Mouse (Mus musculus): ENCODE measurements around the gene Snrpb.
A peak's percentile ranks its signal among the peaks of the same experiment; 100 is the strongest.

Snrpb gene

GRCm38 (mm10) chr2:130178706-130179506 lies at the start of gene Snrpb:
Snrpb (minus strand) TSS chr2:130179403.
- DNase-seq: peak; percentile 91

DNA sequence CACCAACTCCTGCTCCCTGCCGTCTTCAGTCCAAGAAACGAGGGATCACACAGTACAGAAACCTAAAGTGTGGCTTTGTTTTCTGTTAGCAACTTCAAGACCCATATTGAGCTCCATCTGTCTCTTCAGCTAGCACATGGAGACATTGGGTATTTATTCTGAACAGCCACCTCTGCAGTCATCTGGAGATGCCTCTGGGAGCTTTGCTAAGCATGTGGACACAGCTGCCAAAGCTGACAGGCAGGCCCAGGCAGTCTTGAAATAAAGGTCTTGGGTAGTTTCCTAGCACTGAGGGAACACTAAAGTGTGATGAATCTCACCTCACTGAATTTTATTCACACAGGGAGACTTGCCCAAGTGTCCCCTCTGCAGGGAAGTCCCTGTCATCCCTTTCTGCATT lies 32.4 kb upstream of the Snrpb start:
- DNase-seq: no peak

GRCm38 (mm10) chr2:130209636-130210035 lies 30.4 kb upstream of the Snrpb start:
- no peak for DNase-seq

DNA sequence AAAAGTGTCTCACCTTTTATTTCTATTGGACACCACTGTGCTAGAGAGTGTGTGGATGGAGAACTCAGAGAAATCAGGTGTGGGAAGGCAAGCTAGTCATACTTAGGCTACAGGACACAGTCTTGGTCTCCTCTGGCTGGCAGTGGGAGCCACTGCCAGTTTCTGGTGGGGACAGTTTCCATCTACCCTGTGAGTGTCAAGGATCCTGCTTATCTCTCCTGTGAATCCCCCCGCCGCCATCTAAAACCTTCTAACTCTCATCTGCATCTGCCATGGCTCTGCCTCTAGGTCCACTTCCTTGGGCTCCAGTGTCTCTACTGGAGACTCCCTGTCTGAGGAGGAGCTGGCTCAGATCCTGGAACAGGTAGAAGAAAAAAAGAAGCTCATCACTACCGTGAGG lies 28.8 kb upstream of the Snrpb start:
- DNase-seq: no peak

DNA sequence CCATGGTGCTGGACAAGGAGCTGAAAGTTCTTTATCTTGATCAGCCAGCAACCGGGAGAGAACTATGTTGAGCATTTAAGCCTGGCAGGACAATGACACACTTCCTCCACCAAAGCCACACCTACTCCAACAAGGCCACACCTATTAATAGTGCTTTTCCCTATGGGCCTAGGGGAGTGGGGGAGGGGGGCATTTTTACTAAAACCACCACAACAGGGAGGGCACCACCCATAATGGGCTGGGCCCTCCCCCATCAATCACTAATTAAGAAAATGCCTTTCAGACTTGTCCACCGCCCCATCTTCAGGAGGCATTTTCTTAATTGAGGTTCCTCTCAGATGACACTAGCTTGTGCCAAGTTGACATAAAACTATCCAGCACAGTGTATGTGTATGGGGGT lies 28.2 kb upstream of the Snrpb start:
- DNase-seq: no peak

GRCm38 (mm10) chr2:130200961-130201360 lies 21.8 kb upstream of the Snrpb start:
- no peak for DNase-seq

DNA sequence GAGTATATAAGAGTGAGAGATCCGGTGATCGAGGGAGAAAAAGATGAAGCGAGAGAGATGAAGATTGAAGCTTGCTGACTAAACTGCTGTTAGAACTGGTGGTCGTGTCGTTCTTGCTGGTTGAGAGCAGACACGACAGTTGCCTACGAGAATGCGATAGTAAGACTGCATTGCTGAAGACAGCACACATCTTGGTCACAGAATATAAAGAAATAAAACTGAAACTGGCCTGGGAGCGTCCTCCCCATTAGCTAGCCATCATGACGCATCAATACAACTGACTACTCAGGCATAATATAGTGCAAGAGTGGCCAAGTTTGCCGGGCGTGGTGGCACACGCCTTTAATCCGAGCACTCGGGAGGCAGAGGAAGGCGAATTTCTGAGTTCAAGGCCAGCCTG lies 15.7 kb upstream of the Snrpb start, which contains the start of gene Tmc2:
TSS of gene Tmc2 (plus strand) at position 301 of the 400 bp plus-strand sequence.
- no peak for DNase-seq

GRCm38 (mm10) chr2:130188391-130188790 lies 9.2 kb upstream of the Snrpb start:
- DNase-seq: no peak

- no peak for DNase-seq
Measured at GRCm38 (mm10) chr2:130179507-130180019, 360 bp upstream of the Snrpb start.

DNA sequence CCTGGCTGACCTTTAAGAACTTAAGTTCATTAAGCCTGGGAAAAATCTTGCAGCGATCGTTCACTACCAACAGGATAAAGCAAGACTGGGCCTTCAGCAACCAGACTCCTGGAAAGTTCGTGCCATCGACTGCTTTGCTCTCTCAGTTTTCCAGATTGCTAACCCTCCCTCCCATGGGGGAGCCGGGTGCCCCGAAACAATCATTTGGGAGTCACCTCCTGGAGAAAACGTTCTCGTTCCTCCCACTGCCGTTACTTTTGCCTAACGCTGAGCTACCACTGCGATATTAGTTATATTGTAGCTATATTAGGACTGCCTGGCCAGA lies 860 bp downstream of the Snrpb start:
- DNase-seq: no peak

DNA sequence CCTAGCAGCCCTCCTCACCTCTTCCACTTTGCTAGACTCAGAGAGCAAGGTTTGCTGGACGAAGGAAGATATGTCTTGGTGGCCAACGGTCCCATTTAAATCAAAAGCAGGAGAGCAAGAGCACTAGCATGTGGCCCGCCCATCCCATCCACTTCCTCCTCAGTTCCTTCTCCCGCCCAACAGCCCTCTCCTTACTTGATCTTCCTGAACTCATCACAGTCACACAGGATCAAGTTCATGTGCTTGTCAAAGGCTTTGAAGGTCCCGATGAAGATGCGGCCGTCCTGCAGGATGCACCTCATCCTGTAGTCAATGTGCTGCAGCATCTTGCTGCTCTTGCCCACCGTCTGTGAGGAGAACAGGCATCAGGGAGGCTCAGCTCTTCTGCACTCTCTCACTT lies 2.4 kb downstream of the Snrpb start:
- DNase-seq: no peak

DNA sequence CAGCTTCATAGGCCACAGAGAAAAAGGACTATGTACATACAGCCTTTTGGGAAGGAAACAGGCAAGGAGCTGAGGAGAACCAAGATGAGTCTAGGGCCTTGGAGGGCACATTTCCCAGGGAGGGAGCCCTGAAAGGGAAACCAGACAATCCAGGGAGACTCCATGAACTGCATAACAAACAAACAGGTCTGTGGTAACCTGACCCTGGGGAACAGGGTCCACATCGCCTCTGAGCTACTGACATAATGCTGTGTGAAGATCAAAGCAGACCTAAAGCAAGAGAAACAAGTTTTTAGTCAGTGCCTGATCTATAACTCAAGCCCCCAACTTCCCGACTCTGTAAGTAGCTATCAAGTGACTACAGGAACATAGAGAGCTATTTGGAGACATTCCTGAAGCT lies 7.5 kb downstream of the Snrpb start:
- DNase-seq: no peak

GRCm38 (mm10) chr2:130167861-130168260 lies 11.3 kb downstream of the Snrpb start:
- DNase-seq: peak; percentile 44

DNA sequence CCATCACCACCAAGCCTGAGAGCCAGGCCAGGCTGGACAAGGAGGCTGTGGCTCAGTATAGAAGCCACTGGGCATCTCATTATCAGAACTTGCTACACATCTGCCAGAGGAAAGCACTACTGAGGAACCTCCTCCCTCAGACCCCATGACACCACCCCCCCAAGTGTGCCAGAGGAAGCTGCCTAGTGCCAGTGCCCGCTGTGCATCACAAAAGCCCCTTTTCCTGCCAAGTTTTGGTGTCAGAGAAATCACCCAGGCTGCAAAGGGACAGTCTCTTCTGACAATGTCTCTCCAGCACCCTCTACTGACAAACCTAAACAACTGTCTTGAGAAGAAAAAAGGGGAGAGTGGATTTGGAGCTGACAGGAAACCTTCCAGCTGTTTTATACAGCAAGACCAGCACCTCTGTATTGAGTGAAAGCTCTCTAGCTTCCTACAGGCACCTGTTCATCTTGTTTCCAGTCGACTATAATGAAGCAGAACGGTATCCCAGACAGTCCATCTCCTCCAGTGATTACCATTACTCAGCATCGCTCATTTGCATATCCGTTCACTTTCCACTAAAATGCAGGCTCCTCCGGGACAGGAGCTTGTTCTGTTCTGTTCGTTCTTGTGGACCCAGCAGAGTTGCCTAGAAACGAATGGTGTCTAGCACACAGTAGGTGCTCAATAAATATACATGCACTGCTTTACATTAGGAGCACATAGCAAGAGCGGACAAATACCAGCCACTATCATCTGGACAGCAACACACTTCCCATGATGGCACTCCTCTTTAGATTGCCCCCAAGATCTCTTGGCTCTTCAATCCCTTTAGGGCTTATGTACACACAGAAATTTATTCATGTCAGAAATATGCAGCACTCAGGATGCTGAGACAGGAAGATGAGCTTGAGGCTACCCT lies 12.6 kb downstream of the Snrpb start:
- DNase-seq: no peak

GRCm38 (mm10) chr2:130162701-130163100 lies 16.5 kb downstream of the Snrpb start:
- no peak for DNase-seq

GRCm38 (mm10) chr2:130158088-130158437 lies 21.1 kb downstream of the Snrpb start:
- DNase-seq: no peak

DNA sequence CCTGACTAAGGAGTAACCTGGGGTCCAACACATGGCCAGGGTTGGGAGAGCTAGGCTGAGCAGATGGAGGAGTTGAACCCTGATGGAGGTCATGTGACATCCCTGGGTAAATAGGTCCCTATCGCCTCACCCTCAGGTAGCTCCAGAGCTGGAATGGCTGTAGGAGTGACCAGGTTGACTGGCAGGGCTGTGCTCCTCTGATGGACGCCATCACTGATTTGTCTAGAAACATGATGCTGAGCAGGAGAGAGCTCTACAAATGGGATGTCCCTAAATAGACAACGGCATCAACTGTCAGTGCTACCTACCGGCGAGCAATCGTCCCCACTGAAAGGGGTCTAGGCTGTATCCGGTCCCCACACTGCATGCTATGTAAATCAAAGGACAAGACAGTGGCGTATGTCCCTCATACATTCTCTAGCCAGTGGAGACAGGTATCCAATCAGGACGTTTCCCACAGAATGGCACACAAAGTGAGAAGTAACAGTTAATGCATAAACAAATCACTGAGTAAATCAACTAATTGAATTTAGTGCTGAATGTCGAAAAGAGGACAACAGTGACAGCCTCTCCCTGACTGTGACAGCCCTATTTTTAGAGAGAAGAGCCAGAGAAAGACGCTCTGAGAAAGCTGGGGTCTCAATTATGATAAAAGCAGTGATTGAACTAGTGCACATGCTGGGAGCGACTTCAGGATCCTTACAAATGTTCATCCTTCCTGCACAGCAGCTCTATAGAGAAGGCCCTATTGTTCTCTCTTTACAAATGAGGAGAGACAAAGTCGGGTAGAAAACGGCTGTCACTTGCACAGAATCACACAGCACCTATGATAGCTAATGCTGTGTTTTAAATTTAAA lies 21.7 kb downstream of the Snrpb start:
- no peak for DNase-seq

- no peak for DNase-seq
Measured at GRCm38 (mm10) chr2:130155851-130156250, 23.4 kb downstream of the Snrpb start.

DNA sequence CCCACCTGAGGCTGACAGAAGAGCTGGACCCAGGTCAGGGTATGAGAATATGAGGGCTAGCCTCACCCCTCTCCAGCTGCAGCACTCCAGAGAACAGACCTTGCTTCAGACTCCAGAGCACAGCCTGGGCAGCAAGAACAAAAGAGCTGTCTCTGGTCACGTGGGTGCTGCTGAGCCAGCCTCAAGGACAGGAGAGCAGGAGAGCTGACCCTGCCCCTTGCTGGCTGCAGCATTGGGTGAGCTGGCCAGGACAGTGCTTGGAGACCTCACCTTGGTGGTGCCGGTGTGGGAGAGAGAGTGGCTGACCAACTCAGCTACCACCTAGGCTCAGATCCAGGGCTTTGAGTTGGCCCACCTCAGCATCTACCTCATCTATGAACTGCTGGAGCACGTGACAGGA lies 24.0 kb downstream of the Snrpb start:
- no peak for DNase-seq

DNA sequence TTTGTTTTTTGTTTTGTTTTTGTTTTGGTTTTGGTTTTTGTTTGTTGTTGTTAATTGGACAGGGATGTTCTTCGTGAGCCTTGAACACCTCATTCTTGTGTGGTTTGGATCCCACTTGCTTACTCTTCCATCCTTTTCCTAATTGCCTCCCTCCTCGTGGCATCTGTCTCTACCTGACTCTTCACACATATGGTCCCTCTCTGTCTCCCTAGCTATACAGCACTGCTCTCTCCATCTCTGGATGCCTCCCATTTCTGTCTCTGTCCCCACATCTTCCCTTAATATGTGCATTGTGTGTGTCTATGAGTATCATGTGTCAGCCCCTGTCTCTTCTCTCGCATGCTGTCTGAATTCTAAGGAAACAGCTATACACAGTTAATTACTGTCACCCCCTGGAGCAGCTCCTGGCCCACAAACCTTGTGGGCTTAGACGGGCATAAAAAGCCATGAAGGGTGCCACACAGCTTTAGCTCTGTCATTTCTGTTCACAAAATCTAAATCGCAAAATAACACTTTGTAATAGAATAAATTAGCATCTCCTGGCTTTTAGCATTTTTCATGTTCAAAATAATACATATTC lies 33.0 kb downstream of the Snrpb start:
- no peak for DNase-seq

- DNase-seq: no peak
Measured at GRCm38 (mm10) chr2:130144703-130145324, 34.4 kb downstream of the Snrpb start.

GRCm38 (mm10) chr2:130143011-130143410 lies 36.2 kb downstream of the Snrpb start:
- no peak for DNase-seq

Data from liver (tissue).